Mouse (Mus musculus): ENCODE measurements at regions not wholly inside any gene's neighbourhood (a gene's known extent, or its start where the extent isn't known, plus 50 kb on each side); places are given as distances from the start of the nearest gene placed in this dataset.

DNA sequence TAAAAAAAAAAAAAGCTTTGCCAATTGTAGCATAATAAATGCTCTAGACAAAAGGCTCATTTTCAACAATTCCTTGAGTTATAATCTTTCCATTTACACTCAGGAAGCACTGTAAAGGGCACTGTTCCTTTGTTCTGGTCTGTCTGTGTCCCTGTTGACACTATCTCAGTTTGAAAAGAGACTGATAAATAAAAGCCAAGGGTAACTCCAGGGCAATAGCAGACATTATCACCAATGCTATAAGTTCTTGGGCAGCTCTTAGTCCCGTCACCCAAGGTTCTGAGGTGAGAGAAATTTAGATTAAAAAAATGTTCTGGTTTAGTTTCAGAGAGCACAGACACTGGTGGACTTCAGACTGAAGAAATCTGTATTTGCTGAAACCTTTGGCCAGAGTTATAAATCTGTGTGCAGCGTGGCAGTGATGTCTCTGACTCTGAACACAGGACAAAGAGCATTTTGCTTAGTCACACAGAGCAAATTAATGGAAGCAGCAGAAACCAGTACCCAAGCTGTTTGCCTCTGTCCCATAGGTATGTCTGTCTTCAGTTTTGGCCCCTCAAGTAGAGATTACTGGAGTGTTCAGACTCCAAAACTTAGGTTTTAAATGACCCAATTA is 57.6 kb upstream of the Apob start:
- DNase-seq (ENCODE audit: low read depth): no peak

- no peak for DNase-seq (ENCODE audit: low read depth)
Measured at GRCm38 (mm10) chr12:7920888-7921287, 56.6 kb upstream of the Apob start.
